Mouse (Mus musculus) c-Kit-positive CD71-positive TER-119-positive erythroid progenitor cells, embryonic 14.5 days (primary cell): ENCODE measurements around the gene Rsrp1.

Experiments
- DNase-seq: peaks from one replicate; pipeline ENCODE4 v3.0.0-alpha.2; 2013; ENCODE audit warnings: low spot score

Gene Rsrp1

GRCm38 (mm10) chr4:134922111-134922924, 1.1 kb upstream of the Rsrp1 start:
- no peak for DNase-seq

- no peak for DNase-seq
Observed at GRCm38 (mm10) chr4:134922925-134923244, 507 bp upstream of the Rsrp1 start.

- peak; percentile 87 for DNase-seq
Observed at GRCm38 (mm10) chr4:134924019-134924741, 788 bp downstream of the Rsrp1 start.

GRCm38 (mm10) chr4:134925206-134925605, 1.8 kb downstream of the Rsrp1 start:
- no peak for DNase-seq

- no peak for DNase-seq
Observed at GRCm38 (mm10) chr4:134927815-134928463, 4.5 kb downstream of the Rsrp1 start.

GRCm38 (mm10) chr4:134928464-134928836, 5.1 kb downstream of the Rsrp1 start:
- DNase-seq = no peak

- no peak for DNase-seq
Observed at GRCm38 (mm10) chr4:134929536-134929935, 6.1 kb downstream of the Rsrp1 start.

- no peak for DNase-seq
Observed at GRCm38 (mm10) chr4:134930190-134930589, 6.8 kb downstream of the Rsrp1 start.

GRCm38 (mm10) chr4:134930684-134931481, 7.5 kb downstream of the Rsrp1 start, which contains the start of gene Syf2:
TSS of gene Syf2 (plus strand) at chr4:134930898.
- DNase-seq = peak; percentile 96

- no peak for DNase-seq
Observed at GRCm38 (mm10) chr4:134937240-134938176, 14.1 kb downstream of the Rsrp1 start.

GRCm38 (mm10) chr4:134939900-134940299, 16.5 kb downstream of the Rsrp1 start:
- no peak for DNase-seq

- no peak for DNase-seq
Observed at GRCm38 (mm10) chr4:134943758-134944538, 20.6 kb downstream of the Rsrp1 start.

GRCm38 (mm10) chr4:134946024-134946744, 22.8 kb downstream of the Rsrp1 start:
- no peak for DNase-seq

GRCm38 (mm10) chr4:134950518-134951091, 27.2 kb downstream of the Rsrp1 start:
- no peak for DNase-seq

GRCm38 (mm10) chr4:134954461-134954860, 31.1 kb downstream of the Rsrp1 start:
- no peak for DNase-seq

- DNase-seq = no peak
Observed at GRCm38 (mm10) chr4:134955196-134955595, 31.8 kb downstream of the Rsrp1 start.

GRCm38 (mm10) chr4:134955845-134956244, 32.5 kb downstream of the Rsrp1 start:
- no peak for DNase-seq

GRCm38 (mm10) chr4:134956328-134956727, 32.9 kb downstream of the Rsrp1 start:
- DNase-seq = peak; percentile 74
